Mouse (Mus musculus) hindbrain, embryonic 13.5 days (tissue): ENCODE data around the gene Hdac7. TPM values are rescaled to one million over a fixed set of nuclear protein-coding genes. Genes with fewer than 3 reads are reported as not detected.

ENCODE experiments used
- ATAC-seq: fragments of 200-750 bp; cut with Nextera tagmentation; 2 replicates; pipeline ENCODE4 v1.8.0; 2017; ENCODE audit warnings: moderate TSS enrichment; ENCODE audit not compliant: low FRiP score
- H3K27ac ChIP-seq: fragments of 300-500 bp; sonication (generic); 2 replicates; pipeline ENCODE4 v1.5.1; 2015; ENCODE audit warnings: inconsistent platforms, mild to moderate bottlenecking, moderate library complexity
- H3K27me3 ChIP-seq: fragments of 300-500 bp; sonication (generic); 2 replicates; pipeline ENCODE4 v1.6.1; 2015; ENCODE audit warnings: mild to moderate bottlenecking, inconsistent platforms
- H3K36me3 ChIP-seq: fragments of 300-500 bp; sonication (generic); 2 replicates; pipeline ENCODE4 v1.6.1; 2015; ENCODE audit warnings: mild to moderate bottlenecking, inconsistent platforms
- H3K4me1 ChIP-seq: fragments of 300-500 bp; sonication (generic); replicated peaks from 2 replicates; pipeline ENCODE4 v1.6.1; 2015; ENCODE audit warnings: inconsistent platforms
- H3K4me2 ChIP-seq: fragments of 300-500 bp; sonication (generic); 2 replicates; pipeline ENCODE4 v1.6.1; 2015; ENCODE audit warnings: inconsistent platforms, mild to moderate bottlenecking, moderate library complexity
- H3K4me3 ChIP-seq: fragments of 300-500 bp; sonication (generic); 2 replicates; pipeline ENCODE4 v1.5.1; 2015; ENCODE audit warnings: mild to moderate bottlenecking, inconsistent platforms
- H3K9ac ChIP-seq: fragments of 300-500 bp; sonication (generic); 2 replicates; pipeline ENCODE4 v1.6.1; 2015; ENCODE audit warnings: mild to moderate bottlenecking, inconsistent platforms
- H3K9me3 ChIP-seq: fragments of 300-500 bp; sonication (generic); 2 replicates; pipeline ENCODE4 v1.6.1; 2016; ENCODE audit warnings: inconsistent platforms
- WGBS: fragments of 180-500 bp; shearing (Covaris S2); methylation state at CpG from one replicate; pipeline ENCODE4 v1.1.7; 2015; 5-methylcytosine and 5-hydroxymethylcytosine counted together
- polyA plus RNA-seq: library from polyadenylated mRNA; unstranded; fragments of >200 nt; fragmentation: Nextera tagmentation; extraction: Ambion mirVana; gene quantifications from 2 replicates; pipeline ENCODE4 v1.2.1, GENCODE M21; 2015

Hdac7 gene
- polyA plus RNA-seq, 1 experiment from 2014 or later = 27.9 TPM

GRCm38 (mm10) chr15:97750697-97751096, 93.6 kb downstream of the Hdac7 start:
- Histone ChIP-seq H3K4me2 (0 out of 2 replicates have a peak overlapping the region, but pooled peaks have one; percentile 10), H3K36me3 (no peaks in the 10 kb centered on the region), H3K9me3 (no peaks in the 10 kb centered on the region), H3K27me3 (0 out of 2 replicates have a peak, but pooled peaks cover 4% of the 10 kb centered on the region), H3K4me1 (peaks cover 41% of the 10 kb centered on the region), H3K4me3 (no peak overlapping the region), H3K9ac (no peak overlapping the region), H3K27ac (peak overlapping the region; percentile 75)
- WGBS = 32% methylated on average over 12 of the region's 12 CpGs
- peak; percentile 88 for ATAC-seq

DNA sequence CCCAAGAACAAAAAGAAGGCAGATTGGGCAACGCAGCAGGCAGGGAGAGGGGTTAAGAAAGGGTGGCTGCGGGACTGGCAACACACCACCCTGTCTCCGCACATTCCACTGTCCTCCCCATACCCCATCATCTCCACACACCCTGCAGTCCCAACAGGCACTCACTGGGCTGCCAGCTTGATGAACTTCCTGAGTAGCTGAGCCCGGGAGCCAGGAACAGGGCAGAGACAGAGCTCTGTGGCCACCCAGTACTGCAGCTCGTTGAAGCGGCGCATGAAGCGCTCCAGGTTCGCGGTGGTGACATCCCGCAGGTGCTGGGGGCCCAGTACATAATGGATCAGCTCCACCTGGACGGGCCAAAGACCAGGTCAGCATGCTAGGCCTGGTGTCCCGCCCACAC, 94.5 kb downstream of the Hdac7 start:
- H3K4me3 ChIP-seq = no peak overlapping the region
- no peaks in the 10 kb centered on the region for H3K9me3 ChIP-seq
- 88% methylated on average over 13 of the region's 13 CpGs for WGBS
- no peak overlapping the region for H3K4me2 ChIP-seq
- no peaks in the 10 kb centered on the region for H3K36me3 ChIP-seq
- no peak overlapping the region for H3K9ac ChIP-seq
- ATAC-seq = 0 out of 2 replicates have a peak, but pooled peaks have one; percentile 2
- 0 out of 2 replicates have a peak, but pooled peaks cover 4% of the 10 kb centered on the region for H3K27me3 ChIP-seq
- peak overlapping the region; percentile 75 for H3K27ac ChIP-seq
- peaks cover 41% of the 10 kb centered on the region for H3K4me1 ChIP-seq

- no peak overlapping the region for H3K27ac ChIP-seq
- H3K4me3 ChIP-seq = no peak overlapping the region
- H3K9ac ChIP-seq = no peak overlapping the region
- no peaks in the 10 kb centered on the region for H3K36me3 ChIP-seq
- no peaks in the 10 kb centered on the region for H3K9me3 ChIP-seq
- H3K4me2 ChIP-seq = no peak overlapping the region
- 0 out of 2 replicates have a peak, but pooled peaks cover 4% of the 10 kb centered on the region for H3K27me3 ChIP-seq
- H3K4me1 ChIP-seq = peaks cover 39% of the 10 kb centered on the region
- 91% methylated on average over 9 of the region's 9 CpGs for WGBS
- no peak for ATAC-seq
Observed at GRCm38 (mm10) chr15:97749397-97749796, 94.9 kb downstream of the Hdac7 start.

GRCm38 (mm10) chr15:97748964-97749363, 95.3 kb downstream of the Hdac7 start:
- Histone ChIP-seq H3K4me1 (peaks cover 35% of the 10 kb centered on the region), H3K27ac (0 out of 2 replicates have a peak overlapping the region, but pooled peaks have one; percentile 14), H3K27me3 (0 out of 2 replicates have a peak, but pooled peaks cover 4% of the 10 kb centered on the region), H3K36me3 (no peaks in the 10 kb centered on the region), H3K4me2 (no peak overlapping the region), H3K9me3 (no peaks in the 10 kb centered on the region), H3K9ac (no peak overlapping the region), H3K4me3 (no peak overlapping the region)
- WGBS = 88% methylated on average over 4 of the region's 4 CpGs
- no peak for ATAC-seq

DNA sequence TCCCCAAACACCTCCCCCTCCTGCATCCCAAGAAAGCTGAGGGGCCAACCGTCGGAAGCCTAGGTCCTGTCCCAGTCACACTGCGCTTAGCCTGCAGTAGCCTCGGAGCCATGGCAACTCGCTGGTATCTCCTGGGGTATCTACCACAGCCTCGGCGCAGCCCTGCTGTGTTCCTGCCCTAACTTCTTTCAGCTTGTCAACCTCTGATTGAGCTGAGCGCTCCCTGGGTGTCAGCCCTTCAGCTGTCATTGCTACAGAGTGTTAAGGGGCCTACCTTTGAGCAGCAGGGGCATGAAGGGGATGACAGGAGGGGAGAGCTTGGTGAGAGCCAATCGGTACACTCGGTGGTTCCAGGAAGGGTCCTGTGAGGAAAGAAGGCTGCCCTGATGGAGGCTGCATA, 96.0 kb downstream of the Hdac7 start:
- Histone ChIP-seq H3K9me3 (no peaks in the 10 kb centered on the region), H3K4me3 (no peak overlapping the region), H3K36me3 (no peaks in the 10 kb centered on the region), H3K27me3 (0 out of 2 replicates have a peak, but pooled peaks cover 4% of the 10 kb centered on the region), H3K4me1 (peaks cover 34% of the 10 kb centered on the region), H3K4me2 (no peak overlapping the region), H3K27ac (peak overlapping the region; percentile 14; the same call in 1 of the 2 replicates), H3K9ac (no peak overlapping the region)
- ATAC-seq = no peak
- 19% methylated on average over 10 of the region's 10 CpGs for WGBS

GRCm38 (mm10) chr15:97747486-97747885, 96.8 kb downstream of the Hdac7 start:
- 83% methylated on average over 4 of the region's 4 CpGs for WGBS
- H3K4me2 ChIP-seq = no peak overlapping the region
- H3K4me3 ChIP-seq = no peak overlapping the region
- ATAC-seq = no peak
- no peaks in the 10 kb centered on the region for H3K9me3 ChIP-seq
- no peak overlapping the region for H3K9ac ChIP-seq
- H3K36me3 ChIP-seq = no peaks in the 10 kb centered on the region
- H3K27ac ChIP-seq = no peak overlapping the region
- peaks cover 36% of the 10 kb centered on the region for H3K4me1 ChIP-seq
- 0 out of 2 replicates have a peak, but pooled peaks cover 4% of the 10 kb centered on the region for H3K27me3 ChIP-seq

DNA sequence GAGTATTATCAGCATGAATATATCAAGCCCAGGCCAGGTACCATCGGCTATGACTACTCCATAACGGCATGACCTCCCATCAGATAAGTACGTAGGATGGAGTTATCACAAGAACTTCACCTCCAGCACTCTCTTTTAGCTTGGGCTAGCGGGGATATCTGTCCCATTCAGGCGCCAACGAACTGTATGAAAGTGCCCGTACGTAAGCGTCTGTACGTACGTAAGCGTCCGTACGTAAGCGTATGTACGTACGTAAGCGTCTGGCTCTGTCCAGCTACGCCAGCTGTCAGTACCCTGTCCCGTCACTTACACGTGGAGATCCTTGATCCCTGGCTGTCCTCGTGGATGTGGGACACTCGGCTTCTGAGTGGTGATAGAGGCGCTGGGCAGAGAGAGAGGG, 97.6 kb downstream of the Hdac7 start:
- no peak overlapping the region for H3K9ac ChIP-seq
- H3K27me3 ChIP-seq = 0 out of 2 replicates have a peak, but pooled peaks cover 4% of the 10 kb centered on the region
- no peaks in the 10 kb centered on the region for H3K36me3 ChIP-seq
- H3K27ac ChIP-seq = no peak overlapping the region
- WGBS = 95% methylated on average over 24 of the region's 24 CpGs
- H3K4me1 ChIP-seq = peaks cover 43% of the 10 kb centered on the region
- no peaks in the 10 kb centered on the region for H3K9me3 ChIP-seq
- ATAC-seq = no peak
- H3K4me2 ChIP-seq = no peak overlapping the region
- no peak overlapping the region for H3K4me3 ChIP-seq

GRCm38 (mm10) chr15:97746278-97746677, 98.0 kb downstream of the Hdac7 start:
- H3K27ac ChIP-seq = no peak overlapping the region
- 0 out of 2 replicates have a peak, but pooled peaks cover 4% of the 10 kb centered on the region for H3K27me3 ChIP-seq
- H3K9me3 ChIP-seq = no peaks in the 10 kb centered on the region
- no peak overlapping the region for H3K9ac ChIP-seq
- no peaks in the 10 kb centered on the region for H3K36me3 ChIP-seq
- no peak overlapping the region for H3K4me2 ChIP-seq
- peaks cover 43% of the 10 kb centered on the region for H3K4me1 ChIP-seq
- no peak overlapping the region for H3K4me3 ChIP-seq
- 93% methylated on average over 10 of the region's 10 CpGs for WGBS
- ATAC-seq = no peak

DNA sequence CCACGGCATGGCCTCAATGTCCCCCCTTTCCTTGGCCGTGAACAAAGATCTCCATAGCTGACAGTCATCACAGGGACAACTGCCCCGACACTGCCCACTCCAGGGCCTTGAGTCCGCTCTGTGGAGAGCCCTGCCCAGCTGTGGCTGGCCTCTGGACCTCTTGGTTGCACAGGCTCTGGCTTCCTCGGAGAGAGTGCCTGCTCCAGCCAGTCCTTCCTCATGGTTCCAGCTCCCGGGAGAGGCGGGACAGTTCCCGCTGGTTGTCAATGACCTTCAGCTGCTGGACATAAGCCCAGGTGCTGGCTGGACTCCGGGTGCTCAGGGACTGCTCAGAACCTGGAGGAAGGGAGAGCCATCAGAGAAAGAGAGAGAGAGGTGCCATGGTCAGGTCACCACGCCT, 99.0 kb downstream of the Hdac7 start:
- H3K9ac ChIP-seq = no peak overlapping the region
- no peak overlapping the region for H3K4me3 ChIP-seq
- no peak for ATAC-seq
- WGBS = 80% methylated on average over 10 of the region's 10 CpGs
- H3K9me3 ChIP-seq = no peaks in the 10 kb centered on the region
- peaks cover 36% of the 10 kb centered on the region for H3K4me1 ChIP-seq
- peak overlapping the region; percentile 31 for H3K27ac ChIP-seq
- H3K36me3 ChIP-seq = no peaks in the 10 kb centered on the region
- no peak overlapping the region for H3K4me2 ChIP-seq
- 0 out of 2 replicates have a peak, but pooled peaks cover 4% of the 10 kb centered on the region for H3K27me3 ChIP-seq

- 55% methylated on average over 10 of the region's 10 CpGs for WGBS
- Histone ChIP-seq H3K27me3 (0 out of 2 replicates have a peak, but pooled peaks cover 4% of the 10 kb centered on the region), H3K9ac (no peak overlapping the region), H3K9me3 (no peaks in the 10 kb centered on the region), H3K4me3 (no peak overlapping the region), H3K36me3 (no peaks in the 10 kb centered on the region), H3K4me1 (peaks cover 32% of the 10 kb centered on the region), H3K4me2 (no peak overlapping the region), H3K27ac (peak overlapping the region; percentile 31)
- peak; percentile 68; the same call in 1 of the 2 replicates for ATAC-seq
Observed at GRCm38 (mm10) chr15:97744930-97745329, 99.4 kb downstream of the Hdac7 start.

- peaks cover 28% of the 10 kb centered on the region for H3K4me1 ChIP-seq
- no peaks in the 10 kb centered on the region for H3K9me3 ChIP-seq
- 0 out of 2 replicates have a peak overlapping the region, but pooled peaks have one; percentile 30 for H3K27ac ChIP-seq
- H3K4me3 ChIP-seq = no peak overlapping the region
- no peak overlapping the region for H3K9ac ChIP-seq
- no peak for ATAC-seq
- H3K4me2 ChIP-seq = no peak overlapping the region
- 0 out of 2 replicates have a peak, but pooled peaks cover under 1% of the 10 kb centered on the region for H3K27me3 ChIP-seq
- WGBS = 82% methylated on average over 12 of the region's 12 CpGs
- H3K36me3 ChIP-seq = no peaks in the 10 kb centered on the region
Observed at GRCm38 (mm10) chr15:97743961-97744525, 100.3 kb downstream of the Hdac7 start.

DNA sequence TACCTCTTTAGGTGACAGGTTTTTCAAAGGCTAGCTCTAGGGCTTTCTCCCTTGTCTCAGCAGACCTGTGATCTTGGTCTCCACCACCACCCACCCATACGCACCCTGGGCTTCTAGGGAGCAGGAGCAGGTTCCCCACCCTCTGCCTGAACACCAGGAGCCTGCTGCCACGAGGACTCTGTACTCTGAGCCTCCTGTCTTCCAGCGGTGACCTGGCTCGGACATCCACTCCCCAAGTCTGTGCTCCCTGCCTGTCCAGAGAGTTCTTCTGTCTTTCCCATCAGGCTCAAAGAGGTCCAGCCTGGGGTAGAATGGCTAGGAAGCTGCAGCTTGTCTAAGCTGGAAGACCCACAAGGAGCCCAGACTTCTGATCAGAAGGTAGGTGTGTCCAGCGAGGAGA, 101.1 kb downstream of the Hdac7 start:
- no peak overlapping the region for H3K4me2 ChIP-seq
- 89% methylated on average over 5 of the region's 5 CpGs for WGBS
- peaks cover 24% of the 10 kb centered on the region for H3K4me1 ChIP-seq
- no peaks in the 10 kb centered on the region for H3K27me3 ChIP-seq
- no peak overlapping the region for H3K4me3 ChIP-seq
- no peaks in the 10 kb centered on the region for H3K9me3 ChIP-seq
- no peaks in the 10 kb centered on the region for H3K36me3 ChIP-seq
- no peak overlapping the region for H3K9ac ChIP-seq
- no peak overlapping the region for H3K27ac ChIP-seq
- ATAC-seq = no peak
